Mouse (Mus musculus) neural tube, embryonic 10.5 days (tissue): ENCODE data around the gene Tmprss11a.

ENCODE experiments used
- DNase-seq: peaks from one replicate; pipeline ENCODE4 v3.0.0-alpha.2; 2017; ENCODE audit warnings: low spot score; ENCODE audit errors: extremely low spot score

Gene Tmprss11a

GRCm38 (mm10) chr5:86468890-86469289 lies at the start of gene Tmprss11a:
Gene Tmprss11a, minus strand, starts transcription at chr5:86468990.
- DNase-seq = no peak

DNA sequence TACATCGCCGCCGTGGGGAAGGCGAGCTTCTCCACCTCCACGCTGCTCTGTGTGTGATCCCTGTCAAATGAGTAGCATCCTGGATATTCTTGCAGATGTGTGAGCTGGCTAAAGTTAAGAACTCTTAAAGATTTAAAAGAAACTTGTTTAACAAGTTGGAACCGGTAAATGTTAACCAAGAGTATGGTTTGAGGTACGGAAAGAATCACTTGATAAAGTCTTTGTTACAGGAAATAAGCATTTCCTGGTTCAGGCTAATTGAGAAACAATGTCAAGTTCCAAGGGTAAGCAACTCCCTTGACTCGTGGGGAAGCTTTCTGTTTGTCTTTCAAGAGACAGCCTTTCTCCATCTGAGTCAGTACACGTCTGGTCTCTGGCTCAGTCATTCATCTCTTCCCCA lies 49.7 kb upstream of the Tmprss11a start, which contains the start of gene Tmprss11g:
Tmprss11g (minus strand) TSS at position 101 of the 400 bp plus-strand sequence.
- DNase-seq = no peak

DNA sequence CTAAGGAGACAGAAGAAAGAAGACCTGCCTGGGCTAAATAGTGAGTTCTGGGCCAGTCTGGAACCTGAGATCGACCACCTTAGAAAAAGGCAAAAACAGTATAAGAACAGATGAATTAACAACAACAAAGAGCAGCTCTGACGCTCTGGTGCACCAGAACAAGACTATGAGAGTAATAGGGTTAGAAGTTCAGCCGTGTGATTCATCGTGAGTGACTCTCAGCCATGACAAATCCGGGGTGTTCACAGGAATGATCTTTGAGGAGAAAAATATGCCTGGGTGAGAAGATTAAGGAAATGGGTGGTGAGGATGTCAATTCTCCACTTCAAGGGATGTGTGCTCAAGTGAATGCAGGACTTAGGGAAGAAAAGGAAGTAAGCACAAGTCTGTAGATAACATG lies 42.7 kb upstream of the Tmprss11a start:
- DNase-seq = no peak

DNA sequence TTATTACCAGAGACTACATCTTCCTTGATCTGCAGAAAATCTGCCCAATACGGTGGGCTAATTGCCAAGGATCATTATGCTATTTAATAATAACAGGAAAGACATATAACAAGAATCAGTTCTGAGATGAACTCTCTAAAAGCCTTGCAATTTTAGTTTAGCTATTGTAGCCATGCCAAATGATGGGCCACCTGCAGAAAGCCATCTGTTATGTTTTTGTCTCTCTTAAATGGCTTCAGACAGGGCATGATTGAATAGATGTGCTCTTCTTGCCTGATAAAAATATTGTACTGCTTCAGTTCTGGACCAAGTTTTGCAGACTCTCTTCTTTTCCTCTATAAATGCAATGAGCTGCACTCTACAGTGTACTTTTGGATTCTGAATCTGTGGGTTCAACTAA lies 24.7 kb upstream of the Tmprss11a start:
- DNase-seq = no peak

DNA sequence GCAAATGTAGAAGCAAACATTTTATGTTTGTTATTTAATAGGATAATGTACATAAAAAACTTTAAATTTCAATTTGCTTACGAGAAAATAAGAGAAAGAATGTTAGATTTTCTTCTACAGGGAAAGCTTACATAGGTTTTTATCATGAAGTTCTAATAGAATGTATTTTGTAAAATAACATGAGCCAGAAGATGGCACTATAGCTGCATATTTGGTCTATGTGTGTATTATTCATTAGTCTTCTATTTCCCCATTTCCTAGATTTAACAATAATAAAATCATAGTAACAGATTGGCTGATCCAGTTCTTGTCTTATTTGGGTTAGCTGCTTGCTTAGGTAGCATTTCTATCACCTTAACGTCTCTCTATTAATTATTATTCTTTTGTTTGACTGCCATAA lies 13.8 kb upstream of the Tmprss11a start:
- DNase-seq = no peak

DNA sequence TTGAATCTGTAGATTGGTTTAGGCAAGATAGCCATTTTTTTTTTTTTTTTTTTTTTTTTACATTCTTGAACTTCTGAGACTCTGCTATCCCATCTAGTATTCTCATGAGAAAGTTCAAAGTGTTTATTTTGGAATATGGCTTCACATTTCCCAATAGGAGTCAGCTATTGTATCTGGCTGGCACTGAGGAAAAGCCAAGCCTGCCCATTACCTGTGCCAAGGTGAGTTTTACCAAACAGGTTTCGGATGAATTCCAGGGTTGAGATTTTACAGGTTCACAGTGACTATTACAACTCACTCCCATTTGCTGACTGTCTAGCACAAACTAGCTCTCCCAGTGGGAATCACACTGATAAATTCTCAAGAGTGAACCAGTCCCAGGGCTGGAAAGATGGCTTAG lies 13.2 kb upstream of the Tmprss11a start:
- DNase-seq = no peak

DNA sequence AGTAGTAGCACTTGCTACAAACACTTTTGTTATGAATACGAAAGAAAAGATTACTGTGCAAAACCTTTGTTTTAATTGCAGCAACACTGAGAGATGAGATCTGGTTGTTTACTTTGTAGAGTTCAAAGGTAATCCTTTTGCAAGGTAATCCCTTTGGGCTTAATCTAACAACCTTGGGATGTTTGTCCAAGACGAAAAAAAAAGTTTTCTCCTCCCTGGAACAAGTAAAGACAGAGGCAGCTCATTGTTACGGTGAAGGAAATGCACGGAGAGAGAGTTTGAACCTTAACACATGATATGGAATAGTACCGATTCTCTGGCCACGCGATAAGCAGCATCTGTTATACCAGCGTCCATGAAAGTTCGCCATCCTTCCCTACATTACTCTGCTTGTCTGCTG lies 5.1 kb upstream of the Tmprss11a start:
- DNase-seq = no peak

DNA sequence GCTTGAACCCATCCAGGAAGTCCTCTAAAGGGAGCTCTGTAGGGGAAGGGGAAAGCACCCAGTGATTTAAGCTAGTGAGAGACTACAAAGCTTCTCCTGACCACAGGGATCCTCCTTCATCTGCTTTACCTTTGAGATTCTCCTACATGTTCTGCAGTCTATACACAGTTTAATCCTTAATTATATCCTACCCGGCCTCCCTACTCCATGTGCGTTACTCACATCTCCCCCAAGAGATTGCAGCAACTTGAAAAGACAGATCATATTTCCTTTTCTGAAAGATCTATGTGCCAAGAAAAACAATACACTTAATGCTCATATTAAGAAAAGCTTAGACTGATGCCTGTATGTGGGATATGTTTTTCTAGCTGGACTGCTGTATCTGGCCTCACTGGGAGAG lies 29.5 kb downstream of the Tmprss11a start:
- DNase-seq = no peak

DNA sequence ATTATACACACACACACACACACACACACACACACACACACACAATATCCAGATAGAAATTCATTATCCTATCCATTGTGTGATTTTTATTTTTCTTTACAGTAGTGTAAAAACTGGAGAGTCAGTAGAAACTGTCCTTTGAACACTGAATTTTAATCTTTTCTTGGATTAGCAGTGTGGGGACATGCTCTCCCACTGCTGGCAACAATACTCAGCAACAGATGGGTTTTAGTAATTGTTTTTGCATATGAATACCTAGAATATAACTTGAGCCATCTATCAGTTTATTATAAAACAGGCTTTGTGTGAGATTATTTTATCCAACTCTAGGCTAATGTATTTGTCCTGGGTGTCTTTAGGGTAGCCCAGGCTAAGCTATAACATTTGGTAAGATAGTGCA lies 30.2 kb downstream of the Tmprss11a start:
- no peak for DNase-seq

GRCm38 (mm10) chr5:86432697-86433096 lies 36.1 kb downstream of the Tmprss11a start:
- DNase-seq = no peak

DNA sequence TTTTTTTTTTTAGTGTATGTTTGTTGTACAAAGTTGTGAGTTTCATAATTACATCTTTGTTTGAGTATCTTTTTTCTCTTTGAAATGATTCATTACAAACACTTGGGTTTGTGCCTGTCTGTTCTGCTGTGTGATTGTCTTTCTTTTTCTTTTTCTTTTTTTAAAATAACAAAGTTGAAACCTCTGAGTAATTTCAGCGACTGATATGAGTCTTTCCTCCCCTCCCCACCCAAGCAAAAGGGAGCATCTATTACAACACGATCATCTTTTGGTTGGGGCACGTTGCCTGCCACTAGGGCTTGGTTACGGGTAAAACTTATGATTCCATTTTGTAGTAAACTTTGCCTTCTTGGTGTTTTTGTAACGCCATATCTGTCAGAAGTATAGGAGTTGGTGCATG lies 37.7 kb downstream of the Tmprss11a start:
- DNase-seq = no peak

- no peak for DNase-seq
Observed at GRCm38 (mm10) chr5:86421323-86422028, 47.3 kb downstream of the Tmprss11a start.

DNA sequence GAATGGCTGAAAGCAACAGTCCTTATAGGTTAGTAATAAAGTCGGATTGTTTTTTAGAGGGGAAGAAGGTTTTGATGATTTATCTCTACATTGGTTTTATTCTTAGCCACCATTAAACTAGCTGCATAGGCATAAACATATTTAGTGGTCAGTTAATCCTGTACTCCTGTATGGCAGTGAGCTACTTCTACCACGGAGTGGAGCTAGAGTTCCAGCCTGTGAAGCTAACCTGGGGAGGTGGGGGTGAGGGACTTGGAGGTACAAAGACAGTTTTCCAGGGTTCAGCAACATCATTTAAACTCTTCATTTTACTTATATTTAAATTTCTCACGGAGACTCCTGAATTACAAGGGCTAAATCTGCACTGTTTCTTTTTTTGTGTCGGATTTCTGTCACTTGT lies 49.3 kb downstream of the Tmprss11a start:
- no peak for DNase-seq

GRCm38 (mm10) chr5:86414280-86414679 lies 54.5 kb downstream of the Tmprss11a start:
- no peak for DNase-seq

DNA sequence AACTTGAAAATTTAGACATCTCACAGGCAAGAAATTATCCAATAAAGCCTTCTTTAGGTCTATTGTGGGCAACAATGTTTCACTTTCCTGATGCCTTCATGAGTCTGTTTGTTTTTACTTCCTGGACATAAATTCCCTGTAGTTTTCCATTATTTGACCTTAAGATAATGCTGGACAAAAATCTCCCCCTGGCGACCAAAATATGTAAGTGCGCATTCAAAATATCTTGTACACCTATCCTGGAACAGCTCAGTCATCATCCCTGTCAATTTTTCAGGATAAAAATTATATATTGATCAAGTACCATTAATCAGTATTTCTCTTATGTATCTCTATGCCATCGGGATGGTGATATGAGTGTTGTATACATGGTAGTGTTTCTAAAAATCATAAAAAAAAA lies 58.0 kb downstream of the Tmprss11a start:
- DNase-seq = no peak

GRCm38 (mm10) chr5:86407941-86408340 lies 60.8 kb downstream of the Tmprss11a start:
- no peak for DNase-seq

GRCm38 (mm10) chr5:86407191-86407590 lies 61.6 kb downstream of the Tmprss11a start:
- DNase-seq = no peak

DNA sequence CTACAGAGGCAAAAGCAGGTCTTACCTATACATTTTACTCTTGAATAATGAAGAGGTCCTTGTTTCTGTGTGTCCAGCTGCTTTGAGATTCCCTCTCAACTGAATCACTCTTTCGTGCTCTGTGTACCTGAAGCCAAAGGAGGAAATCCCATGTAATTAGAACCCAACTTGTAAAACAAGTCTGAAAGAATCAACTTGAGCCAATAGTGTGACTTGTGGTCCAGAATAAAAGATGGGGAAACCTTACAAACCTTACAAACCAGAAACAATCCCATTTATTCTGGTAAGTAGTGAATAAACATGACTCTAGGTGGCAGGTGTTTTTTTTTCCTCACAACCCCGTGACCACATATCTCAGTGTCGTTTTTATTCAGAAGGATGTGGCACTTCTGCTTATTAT lies 95.5 kb downstream of the Tmprss11a start, which contains the start of gene Tmprss11d:
Tmprss11d (minus strand) TSS at position 101 of the 400 bp plus-strand sequence.
- no peak for DNase-seq
